Mouse (Mus musculus) thymus, adult 2 months (tissue): ENCODE measurements at regions not wholly inside any gene's neighbourhood (a gene's known extent, or its start where the extent isn't known, plus 50 kb on each side); places are given as distances from the start of the nearest gene placed in this dataset.

Experiments
- CTCF ChIP-seq: fragments of 200-500 bp; IDR thresholded peaks from 2 replicates; pipeline ENCODE4 v1.5.1; 2012; ENCODE audit warnings: mild to moderate bottlenecking, control low read depth, low read length, moderate library complexity, borderline replicate concordance; ENCODE audit not compliant: control insufficient read depth, poor library complexity, insufficient read depth; ENCODE audit errors: extremely low read depth
- POLR2A ChIP-seq: fragments of 200-500 bp; IDR thresholded peaks from 2 replicates; pipeline ENCODE4 v1.6.1; 2012; ENCODE audit warnings: mild to moderate bottlenecking, low read length, control low read depth, moderate library complexity; ENCODE audit not compliant: control insufficient read depth, poor library complexity, insufficient read depth; ENCODE audit errors: extremely low read depth

- TF ChIP-seq CTCF = no peak
- TF ChIP-seq POLR2A = no peak
Measured at GRCm38 (mm10) chr14:60529646-60530347, 104.0 kb upstream of the Spata13 start.
